Mouse (Mus musculus): ENCODE measurements around the gene Gm45618.
"Not testable (repeated sequence)": the region's sequence is repeated elsewhere in the genome, so short reads cannot be mapped to it uniquely, and the experiment has no call there.

Gene Gm45618

DNA sequence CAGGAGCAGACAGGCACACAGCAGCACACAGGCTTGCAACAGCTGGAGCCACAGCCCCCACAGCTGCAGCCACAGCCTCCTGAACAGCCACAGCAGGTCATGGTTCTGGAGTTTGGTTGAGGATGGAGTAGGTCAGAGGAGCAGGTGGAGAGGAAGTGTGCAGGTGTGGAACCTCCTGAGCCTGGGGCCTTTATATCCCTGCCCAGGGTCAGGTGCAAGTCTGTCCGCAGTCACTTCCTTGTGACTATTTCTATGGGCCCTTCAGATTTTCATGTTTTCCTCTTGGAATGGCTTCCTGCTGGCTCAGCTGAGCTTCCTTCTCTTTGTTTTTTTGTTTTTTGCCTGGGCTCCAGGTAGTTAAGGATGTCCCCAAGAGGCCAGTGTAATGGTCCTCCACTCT is at the start of gene Gm45618:
Gene Gm45618, minus strand, starts transcription at position 101 of the 400 bp plus-strand sequence.
- not testable (repeated sequence) for DNase-seq (ENCODE audit: extremely low spot score, low read depth, low spot score)

DNA sequence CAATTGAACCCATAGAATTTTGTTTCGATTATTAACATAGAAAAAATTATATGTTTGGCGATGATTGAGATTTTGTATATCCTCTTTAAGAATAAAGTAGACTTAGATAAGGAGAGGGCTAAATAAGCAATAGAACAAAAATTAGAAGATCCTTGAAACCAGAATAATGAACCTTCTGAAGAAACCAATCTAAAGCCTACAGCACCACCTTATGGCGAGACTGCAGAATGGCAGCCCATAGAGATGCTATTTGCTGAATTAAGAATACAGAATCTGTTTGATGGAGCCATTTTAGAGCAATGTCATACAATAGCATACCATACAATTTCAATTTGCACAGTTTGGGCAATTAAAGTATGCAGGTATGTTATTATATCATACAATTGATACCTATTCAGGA is 49.3 kb upstream of the Gm45618 start:
- DNase-seq (ENCODE audit: extremely low spot score, low read depth, low spot score), result no peak

DNA sequence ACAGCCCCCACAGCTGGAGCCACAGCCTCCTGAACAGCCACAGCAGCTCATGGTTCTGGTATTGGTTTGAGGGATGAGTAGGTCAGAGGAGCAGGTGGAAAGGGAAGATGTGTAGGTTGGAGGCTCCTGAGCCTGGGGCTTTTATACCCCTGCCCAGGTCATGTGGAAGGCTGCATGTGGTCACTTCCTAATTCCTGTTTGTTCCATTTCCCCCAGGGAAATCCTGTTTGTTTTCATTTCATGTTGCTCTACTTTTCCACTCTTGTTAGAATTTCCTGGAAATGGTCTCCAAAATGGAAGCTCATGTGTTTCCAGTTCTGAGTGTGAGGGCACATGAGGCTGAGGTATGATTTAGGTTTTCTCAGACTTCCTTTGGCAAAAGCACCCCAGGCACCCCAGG is 45.1 kb upstream of the Gm45618 start, which contains the start of gene Gm4553:
Gene Gm4553, minus strand, starts transcription at position 101 of the 400 bp plus-strand sequence.
- not testable (repeated sequence) for DNase-seq (ENCODE audit: extremely low spot score, low read depth, low spot score)

DNA sequence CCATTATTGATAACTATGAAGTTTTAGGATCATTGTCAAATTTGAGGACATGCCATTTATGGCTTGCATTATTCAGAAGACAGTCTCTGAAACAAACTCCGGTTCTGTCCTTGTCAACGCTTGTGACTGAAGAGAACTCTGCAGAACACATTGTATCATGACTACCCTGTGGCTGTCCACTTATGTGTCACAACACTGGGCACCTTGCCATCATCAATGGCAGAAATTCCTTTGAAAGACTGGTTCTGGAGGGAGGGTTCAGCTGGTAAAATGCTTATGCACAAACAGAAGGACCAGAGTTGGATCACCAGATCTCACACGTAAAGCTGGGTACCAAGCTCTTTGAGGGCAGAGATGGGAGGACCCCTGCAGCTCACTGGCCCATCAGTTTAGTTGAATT is 38.8 kb upstream of the Gm45618 start:
- DNase-seq (ENCODE audit: extremely low spot score, low read depth, low spot score), result no peak

DNA sequence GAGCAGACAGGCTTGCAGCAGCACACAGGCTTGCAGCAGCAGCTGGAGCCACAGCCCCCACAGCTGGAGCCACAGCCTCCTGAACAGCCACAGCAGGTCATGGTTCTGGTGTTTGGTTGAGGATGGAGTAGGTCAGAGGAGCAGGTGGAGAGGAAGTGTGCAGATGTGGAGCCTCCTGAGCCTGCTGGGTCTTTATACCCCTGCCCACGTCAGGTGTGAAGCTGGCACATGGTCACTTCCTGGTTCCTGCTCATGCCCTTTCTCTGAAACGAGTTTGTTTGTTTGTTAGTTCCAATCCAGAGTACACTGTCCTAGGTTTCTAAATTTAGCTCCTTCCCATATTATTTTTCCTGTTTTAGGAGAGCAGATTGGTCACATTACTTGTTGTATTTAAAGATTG is 36.5 kb upstream of the Gm45618 start, which contains the start of gene Gm29735:
Gene Gm29735, minus strand, starts transcription at position 101 of the 400 bp plus-strand sequence.
- DNase-seq (ENCODE audit: extremely low spot score, low read depth, low spot score), result not testable (repeated sequence)

DNA sequence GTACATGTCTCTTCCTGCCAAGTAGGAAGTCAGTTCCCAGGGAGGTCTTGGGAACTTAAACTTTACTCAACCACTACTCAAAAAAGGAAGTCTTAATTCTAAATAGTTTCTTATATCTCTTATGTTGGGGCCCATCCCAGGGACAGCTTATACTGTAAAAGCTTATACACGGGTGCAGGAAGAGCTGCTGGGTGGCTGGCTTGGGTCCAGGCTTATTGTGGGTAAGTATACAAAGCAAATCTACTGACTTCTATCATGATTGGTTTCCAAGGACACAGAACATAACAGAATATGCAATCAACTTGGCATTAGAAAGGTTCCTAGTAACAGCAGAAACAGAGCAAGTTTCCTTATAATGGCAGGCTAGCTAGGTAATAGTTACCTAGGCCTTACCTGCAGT is 34.8 kb upstream of the Gm45618 start:
- no peak for DNase-seq (ENCODE audit: extremely low spot score, low read depth, low spot score)

DNA sequence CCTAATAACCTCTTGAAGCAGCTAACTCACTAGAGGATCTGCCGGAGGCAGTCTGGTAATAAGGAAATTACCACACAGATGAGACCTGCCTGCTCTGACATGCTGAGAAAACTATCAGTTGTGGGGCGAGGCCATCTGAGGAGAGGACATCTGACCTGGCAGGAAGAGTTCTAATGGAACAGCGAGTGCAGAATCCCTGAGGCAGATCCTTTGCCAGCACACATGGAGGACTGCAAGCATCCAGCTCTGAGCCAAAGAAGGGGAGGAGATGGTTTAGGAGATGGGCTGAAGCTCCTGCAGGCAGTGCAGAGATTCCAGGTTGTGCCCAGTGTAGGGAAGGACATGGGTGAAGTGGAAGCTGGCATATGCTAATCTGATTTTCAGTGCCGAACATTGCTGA is 31.7 kb upstream of the Gm45618 start:
- no peak for DNase-seq (ENCODE audit: extremely low spot score, low read depth, low spot score)

DNA sequence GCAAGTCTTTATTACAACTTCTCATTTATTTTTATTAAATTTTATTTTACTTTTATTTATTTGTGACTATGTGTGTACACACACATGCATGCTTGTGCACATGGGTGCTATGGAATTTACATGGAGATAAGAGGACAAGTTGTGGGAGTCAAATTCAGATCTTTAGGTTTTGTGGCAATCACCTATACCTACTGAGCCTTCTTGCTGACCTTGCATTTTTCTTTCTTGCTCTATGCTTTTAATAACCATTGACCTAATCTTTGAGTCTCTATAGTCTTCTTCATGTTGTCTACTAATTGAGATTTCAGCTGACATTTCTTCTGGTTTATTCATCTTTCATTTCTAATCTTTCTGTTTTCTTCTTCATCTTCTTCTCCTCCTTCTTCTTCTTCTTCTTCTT is 28.1 kb upstream of the Gm45618 start:
- no peak for DNase-seq (ENCODE audit: extremely low spot score, low read depth, low spot score)

DNA sequence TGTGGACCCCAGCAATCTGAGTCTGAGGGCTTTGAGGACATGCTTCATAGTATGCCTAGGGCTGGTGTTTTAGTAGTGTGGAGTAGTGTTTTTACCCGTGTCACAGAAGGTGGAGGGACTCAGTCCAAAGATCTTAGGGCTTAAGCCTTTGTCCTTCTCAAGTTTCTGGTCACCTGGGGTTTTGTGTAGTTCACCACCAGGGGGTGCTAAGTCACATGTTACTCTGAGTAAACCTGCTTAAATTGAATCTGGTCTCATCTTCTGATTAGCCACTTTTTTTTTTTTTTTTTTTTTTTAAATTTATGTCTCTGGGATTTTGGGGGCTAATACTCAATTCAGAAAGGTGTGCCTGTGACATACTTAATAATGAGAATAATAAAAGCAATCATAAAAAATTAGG is 25.5 kb upstream of the Gm45618 start:
- DNase-seq (ENCODE audit: extremely low spot score, low read depth, low spot score), result no peak

DNA sequence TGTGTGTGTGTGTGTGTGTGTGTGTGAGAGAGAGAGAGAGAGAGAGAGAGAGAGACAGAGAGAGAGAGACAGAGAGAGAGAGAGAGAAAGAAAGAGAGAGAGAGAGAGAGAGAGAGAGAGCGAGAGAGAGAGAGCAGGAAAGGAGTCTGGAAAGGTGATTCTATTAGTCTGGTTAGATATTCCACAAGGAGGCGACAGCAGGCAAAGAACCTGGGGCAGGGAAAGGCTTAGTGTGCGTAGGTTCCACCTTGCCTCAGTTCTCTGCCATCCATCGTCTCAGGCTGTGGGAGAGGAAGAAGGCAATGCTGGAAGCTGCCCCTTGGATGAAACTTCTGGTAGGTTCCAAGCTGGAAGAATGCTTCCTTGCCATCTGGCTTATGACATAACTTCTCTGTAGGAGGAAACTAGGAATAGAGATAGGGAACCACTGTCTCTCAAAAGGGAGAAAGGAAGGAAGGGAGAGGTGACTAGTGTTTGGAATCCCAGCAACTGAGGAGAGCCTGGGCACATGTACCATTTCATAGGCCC is 24.9 kb upstream of the Gm45618 start:
- DNase-seq (ENCODE audit: extremely low spot score, low read depth, low spot score), result no peak

DNA sequence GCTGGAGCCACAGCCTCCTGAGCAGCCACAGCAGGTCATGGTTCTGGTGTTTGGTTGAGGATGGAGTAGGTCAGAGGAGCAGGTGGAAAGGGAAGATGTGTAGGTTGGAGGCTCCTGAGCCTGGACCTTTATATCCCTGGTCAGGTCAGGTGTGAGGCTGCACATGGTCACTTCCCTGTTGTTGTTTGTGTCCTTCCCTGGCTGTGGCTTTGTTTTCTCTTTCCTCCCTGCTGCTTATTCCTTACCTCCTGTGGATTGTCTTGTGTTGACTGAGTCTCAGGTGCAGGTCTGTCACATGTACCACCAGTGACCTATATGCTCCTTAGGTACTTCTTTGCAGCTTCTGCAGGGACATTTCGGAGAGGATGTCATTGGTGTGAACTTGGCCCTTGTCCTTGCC is 24.0 kb upstream of the Gm45618 start, which contains the start of gene Gm45337:
Gene Gm45337, minus strand, starts transcription at position 101 of the 400 bp plus-strand sequence.
- no peak for DNase-seq (ENCODE audit: extremely low spot score, low read depth, low spot score)

DNA sequence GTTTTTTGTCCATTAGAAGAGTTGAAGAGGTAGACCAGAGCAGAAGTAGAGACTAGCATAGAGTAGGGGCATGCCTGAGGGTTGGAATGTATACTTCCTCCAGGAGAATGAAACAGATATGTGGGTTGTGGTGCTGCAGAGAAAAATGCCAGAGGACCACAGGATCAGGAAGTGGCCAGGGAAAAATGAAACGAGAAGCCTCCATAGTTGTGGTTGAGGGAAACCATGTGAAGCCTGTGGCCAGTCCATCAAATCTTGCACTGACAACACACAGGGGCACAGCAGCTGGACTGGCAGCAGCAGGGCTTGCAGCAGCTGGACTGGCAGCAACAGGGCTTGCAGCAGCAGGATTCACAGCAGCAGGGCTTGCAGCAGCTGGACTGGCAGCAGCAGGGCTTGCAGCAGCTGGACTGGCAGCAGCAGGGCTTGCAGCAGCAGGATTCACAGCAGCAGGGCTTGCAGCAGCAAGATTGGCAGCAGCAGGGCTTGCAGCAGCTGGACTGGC is 23.0 kb upstream of the Gm45618 start:
- DNase-seq (ENCODE audit: extremely low spot score, low read depth, low spot score), result not testable (repeated sequence)

DNA sequence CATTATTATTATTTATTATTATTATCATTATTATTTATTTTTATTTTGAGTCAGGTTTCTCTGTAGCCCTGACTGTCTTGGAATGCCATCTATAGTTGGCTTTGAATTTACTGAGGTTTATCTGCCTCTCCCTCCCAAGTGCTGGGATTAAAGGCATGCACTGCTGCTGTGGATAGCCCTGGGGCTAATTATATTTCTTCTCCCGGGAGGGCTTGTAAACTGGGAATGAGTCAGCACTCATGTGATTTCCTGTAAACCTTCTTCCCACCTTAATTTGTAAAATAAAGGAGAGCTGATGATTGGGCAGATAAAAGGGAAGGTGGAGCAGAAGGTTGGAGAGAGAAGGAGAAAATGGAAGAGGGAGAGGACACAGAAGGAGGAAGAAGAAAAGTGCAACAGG is 20.2 kb upstream of the Gm45618 start:
- DNase-seq (ENCODE audit: extremely low spot score, low read depth, low spot score), result no peak

DNA sequence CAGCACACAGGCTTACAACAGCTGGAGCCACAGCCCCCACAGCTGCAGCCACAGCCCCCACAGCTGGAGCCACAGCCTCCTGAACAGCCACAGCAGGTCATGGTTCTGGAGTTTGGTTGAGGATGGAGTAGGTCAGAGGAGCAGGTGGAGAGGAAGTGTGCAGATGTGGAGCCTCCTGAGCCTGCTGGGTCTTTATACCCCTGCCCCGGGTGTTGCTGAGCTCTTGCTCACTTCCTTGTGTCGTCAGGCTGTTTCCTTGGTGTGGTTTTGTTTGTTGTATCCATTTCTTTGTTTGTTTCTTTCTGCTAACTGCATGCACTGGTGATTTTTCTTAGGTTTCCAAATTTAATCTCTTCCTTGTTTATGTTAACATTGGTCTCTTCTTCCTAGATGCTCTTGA is 15.4 kb upstream of the Gm45618 start, which contains the start of gene Gm39115:
Gene Gm39115, minus strand, starts transcription at position 101 of the 400 bp plus-strand sequence.
- not testable (repeated sequence) for DNase-seq (ENCODE audit: extremely low spot score, low read depth, low spot score)

DNA sequence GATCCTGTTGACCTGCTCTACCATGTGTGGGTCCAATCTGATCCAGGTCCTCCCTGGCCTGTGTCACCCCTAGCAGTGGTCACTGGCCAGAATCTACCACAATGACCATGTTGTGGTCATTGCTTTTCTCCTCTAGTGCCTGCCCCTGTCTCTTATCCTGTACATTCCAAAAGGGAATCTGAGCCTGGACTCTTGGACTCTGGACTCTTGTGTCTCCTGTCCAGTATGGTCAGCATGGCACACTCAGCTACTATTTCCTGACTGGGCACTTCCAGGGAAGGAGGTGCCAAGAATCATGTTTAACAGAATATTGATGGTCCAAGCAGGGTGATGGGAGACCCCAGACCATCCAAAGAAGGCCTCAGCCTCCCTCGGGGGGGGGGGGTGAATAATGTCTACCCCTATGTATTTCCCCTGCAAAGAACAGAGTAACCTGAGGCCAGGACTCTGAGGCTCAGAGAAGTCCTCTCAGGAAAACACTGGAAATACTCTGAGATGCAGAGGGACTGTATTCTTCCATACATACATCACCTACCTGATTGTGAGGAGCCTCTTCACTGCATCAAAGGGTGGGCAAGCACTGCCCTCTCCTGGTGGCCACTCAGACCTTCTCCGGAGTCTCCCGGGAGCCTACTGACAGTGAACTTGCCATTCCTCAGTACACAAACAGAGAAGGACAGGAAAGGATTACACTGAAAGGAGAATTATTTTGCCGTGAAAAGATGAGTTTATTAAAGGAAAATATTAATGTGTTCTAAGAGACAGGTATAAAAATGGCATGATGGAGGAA is 13.9 kb upstream of the Gm45618 start:
- DNase-seq (ENCODE audit: extremely low spot score, low read depth, low spot score), result no peak

DNA sequence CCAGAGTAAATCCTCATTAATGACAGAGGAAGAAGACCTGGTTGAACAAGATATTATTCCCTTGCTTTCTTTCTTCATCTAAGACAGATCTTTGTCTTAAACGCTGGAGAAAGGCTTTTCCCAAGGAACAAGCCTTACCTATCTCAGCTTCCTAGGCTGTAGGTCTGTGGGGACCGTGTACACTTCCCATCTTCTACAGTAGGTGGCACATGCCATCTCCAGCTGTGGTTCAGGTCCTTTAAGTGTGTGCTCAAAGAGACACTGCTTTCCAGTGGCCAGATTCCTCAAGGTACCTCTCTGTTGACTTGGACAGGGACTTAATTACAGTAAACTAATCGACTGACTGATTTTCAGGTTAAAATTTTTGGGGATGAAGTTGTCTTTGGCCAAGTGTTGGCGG is 8.3 kb upstream of the Gm45618 start:
- no peak for DNase-seq (ENCODE audit: extremely low spot score, low read depth, low spot score)

DNA sequence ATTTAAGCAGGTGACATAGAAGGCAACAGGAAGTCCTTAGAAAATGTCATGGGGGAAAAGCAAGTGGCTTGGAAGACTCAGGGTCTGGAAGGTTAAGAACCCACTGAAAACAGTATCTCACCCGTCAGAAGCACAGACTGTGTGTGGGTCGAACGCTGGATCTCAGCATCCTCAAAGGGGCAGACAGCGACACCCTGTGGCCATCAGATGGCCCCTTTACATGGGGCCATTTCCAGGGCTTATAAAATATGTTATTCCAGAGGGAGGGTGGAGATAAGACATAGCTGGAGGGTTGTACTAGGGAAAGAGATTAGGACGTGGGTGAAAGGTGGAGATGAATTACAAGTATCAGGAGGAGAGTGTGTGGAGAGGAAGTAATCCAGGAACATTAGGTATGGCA is 897 bp downstream of the Gm45618 start:
- no peak for DNase-seq (ENCODE audit: extremely low spot score, low read depth, low spot score)

DNA sequence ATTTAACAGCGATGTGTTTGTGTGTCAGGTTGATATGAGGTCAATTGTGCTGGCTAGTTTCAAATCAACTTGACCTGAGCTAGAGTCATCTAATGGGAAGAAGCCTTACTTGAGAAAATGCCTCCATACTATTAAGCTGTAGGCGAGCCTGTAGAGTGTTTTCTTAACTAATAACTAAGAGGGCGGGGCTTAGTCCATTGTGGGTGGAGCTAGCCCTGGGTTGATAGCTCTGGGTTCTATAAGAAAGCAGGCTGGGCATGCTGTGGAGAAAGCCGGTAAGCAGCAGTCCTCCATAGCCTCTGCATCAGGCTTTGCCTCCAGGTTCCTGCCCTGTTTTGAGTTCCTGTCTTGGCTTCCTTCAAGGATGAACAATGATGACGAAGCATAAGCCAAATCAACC is 15.8 kb downstream of the Gm45618 start:
- no peak for DNase-seq (ENCODE audit: extremely low spot score, low read depth, low spot score)

DNA sequence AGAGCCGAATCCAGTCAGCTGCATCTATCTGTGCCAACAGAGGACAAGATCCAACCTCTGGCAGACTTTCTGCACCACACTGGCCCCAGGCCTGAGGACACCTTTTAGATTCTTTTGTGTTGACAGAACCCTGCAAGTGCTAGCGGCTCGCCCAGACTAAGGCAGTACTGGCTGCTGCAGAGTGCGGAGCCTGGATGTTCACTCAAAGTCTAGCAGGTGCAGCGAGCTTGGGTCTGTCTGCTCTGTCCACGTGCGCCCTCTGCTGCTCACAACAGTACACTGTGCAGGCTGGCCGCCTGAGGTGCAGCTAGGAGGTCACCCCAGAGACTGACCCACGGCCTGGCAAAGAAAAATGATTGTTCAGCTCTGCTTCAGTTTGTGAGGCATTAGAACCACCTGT is 22.8 kb downstream of the Gm45618 start:
- DNase-seq (ENCODE audit: extremely low spot score, low read depth, low spot score), result peak; percentile 24

DNA sequence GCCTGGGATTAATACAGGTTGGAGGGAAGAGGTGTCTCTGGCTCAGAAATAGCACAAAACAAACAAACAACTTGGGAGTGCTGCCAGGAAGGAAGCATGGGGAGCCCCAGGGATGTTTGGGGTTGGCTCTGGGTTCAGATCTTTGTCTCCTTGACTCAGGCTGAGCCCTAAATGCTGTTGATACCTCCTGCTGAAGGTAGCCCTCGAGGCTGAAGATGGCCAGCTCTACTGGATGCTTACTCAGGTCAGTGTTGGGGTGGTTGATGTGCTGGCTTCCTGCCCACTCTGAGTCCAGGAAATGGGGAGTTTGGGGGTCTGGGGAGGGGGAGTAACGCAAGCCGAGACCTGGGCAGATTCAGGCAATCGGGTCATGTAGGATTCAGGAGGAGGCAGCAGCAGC is 23.8 kb downstream of the Gm45618 start:
- DNase-seq (ENCODE audit: extremely low spot score, low read depth, low spot score), result no peak

DNA sequence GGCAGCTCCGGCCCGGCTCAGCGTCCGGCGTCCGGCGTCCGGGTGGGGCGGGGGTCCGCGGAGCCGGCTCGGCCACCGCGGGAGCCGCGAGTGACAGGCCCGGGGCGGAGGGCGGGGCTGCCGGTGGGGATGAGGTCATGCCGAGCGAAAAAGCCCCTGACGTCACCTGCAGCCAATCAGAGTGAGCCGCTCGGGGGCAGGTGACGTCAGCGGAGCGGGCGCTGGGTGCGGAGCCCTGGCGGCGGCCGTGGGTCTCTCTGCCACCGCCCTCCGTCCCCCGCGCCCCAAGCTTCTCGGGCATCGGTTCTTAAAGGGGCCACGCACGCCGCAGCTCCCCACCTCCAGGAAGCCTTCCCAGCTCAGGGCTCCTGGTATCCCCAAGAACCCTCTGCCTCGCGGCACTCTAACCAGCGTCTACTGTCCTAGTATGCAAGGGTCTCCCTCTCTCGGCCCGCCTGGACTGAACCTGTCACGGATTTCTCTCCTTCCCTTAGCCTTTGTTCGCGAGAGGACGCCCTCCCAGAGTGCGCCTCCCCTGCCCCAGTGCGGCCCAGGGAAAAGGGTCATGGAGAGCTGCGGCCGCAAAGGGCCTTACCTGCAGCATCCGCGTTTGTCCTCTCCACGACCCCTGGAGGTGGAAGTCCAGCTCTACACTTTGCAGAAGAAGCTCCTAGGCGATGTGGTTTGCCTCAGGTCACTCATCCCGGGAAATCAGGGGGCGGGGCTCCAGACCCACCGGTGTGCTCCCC is 25.2 kb downstream of the Gm45618 start, which contains the start of gene Dusp8:
Gene Dusp8, minus strand, starts transcription at position 661 of the 749 bp plus-strand sequence.
- peak; percentile 31 for DNase-seq (ENCODE audit: extremely low spot score, low read depth, low spot score)
